Mouse (Mus musculus): ENCODE data around the gene Gm28053. TPM values are rescaled to one million over a fixed set of nuclear protein-coding genes. Genes with fewer than 3 reads are reported as not detected.

Gm28053 gene
- total and polyA plus RNA-seq, 2 experiments = not detected

DNA sequence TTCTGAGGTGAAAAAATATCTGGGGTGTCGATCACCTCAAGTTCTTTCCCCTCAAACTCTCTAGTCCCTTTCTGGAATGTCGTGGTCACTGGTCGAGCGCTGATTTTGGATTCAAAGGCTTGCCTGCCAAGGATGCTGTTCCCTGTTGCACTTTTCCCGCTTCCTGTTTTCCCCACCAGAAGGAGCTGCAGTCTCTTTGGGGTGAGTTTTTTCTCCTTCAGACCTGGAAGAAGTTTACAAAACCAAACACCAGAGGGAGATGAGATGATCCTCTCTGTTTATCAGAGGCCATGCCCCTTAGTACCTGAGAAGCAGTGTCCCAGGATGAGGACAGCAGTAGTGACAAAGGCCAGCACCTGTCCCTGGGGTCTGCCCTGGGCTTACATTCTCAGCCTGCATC, 15.8 kb upstream of the Gm28053 start:
- 82% methylated on average over 5 of the region's 5 CpGs for WGBS
- DNase-seq (ENCODE audit: extremely low read depth, low read depth, low spot score) = no peak

DNA sequence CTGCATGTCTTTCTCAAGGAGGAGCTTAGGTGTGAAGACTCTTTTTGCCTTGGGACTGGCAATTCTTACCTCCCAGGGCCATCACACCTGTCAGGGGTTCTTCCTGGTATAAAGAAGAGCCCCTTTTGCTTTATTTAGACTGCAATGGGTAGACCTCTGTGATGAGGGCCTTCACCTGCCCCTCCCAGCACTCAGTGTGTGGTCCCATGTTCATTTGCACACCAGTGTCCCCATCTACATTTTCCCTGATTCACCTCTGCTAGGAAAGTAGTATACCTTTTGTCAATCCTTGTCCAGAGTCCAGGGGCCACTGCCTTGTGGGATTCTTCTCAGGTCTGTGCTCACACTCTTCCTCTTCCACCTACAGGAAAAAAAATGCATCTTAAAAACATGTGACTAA, 14.3 kb upstream of the Gm28053 start:
- Histone ChIP-seq H3K4me1 (ENCODE audit: control insufficient read depth, insufficient read depth, low read length) (peaks cover 4% of the 10 kb centered on the region; the same call in 1 of the 2 replicates), H3K36me3 (ENCODE audit: control insufficient read depth, insufficient read depth, low read length) (peaks cover 4% of the 10 kb centered on the region; the same call in 1 of the 2 replicates), H3K27ac (replicated peaks; ENCODE audit: insufficient read depth, low read depth, low read length) (peak overlapping the region; percentile 40; the same call in 1 of the 2 replicates), H3K4me3 (ENCODE audit: insufficient read depth, low read depth, low read length) (no peak overlapping the region), H3K9ac (ENCODE audit: low read depth, low read length) (no peak overlapping the region), H3K79me2 (ENCODE audit: control insufficient read depth, insufficient read depth, low read length) (no peaks in the 10 kb centered on the region), H3K27me3 (ENCODE audit: control insufficient read depth, insufficient read depth, low read length) (no peaks in the 10 kb centered on the region)
- no peak for DNase-seq (ENCODE audit: extremely low read depth, low read depth, low spot score)
- TF ChIP-seq CTCF (IDR thresholded peaks at IDR 0.05; ENCODE audit: low read depth, low read length) (no peak), POLR2A (IDR thresholded peaks at IDR 0.05; ENCODE audit: extremely low read depth, insufficient read depth, low read length) (no peak)

More for the DNA sequence above, 15.8 kb upstream of the Gm28053 start:
- TF ChIP-seq CTCF (IDR thresholded peaks at IDR 0.05; ENCODE audit: low read depth, low read length) (0 out of 2 replicates have a peak, but pooled peaks have one; percentile 2), POLR2A (IDR thresholded peaks at IDR 0.05; ENCODE audit: extremely low read depth, insufficient read depth, low read length) (no peak)
- Histone ChIP-seq H3K36me3 (ENCODE audit: control insufficient read depth, insufficient read depth, low read length) (peaks cover 4% of the 10 kb centered on the region; the same call in 1 of the 2 replicates), H3K79me2 (ENCODE audit: control insufficient read depth, insufficient read depth, low read length) (no peaks in the 10 kb centered on the region), H3K4me1 (ENCODE audit: control insufficient read depth, insufficient read depth, low read length) (peaks cover 4% of the 10 kb centered on the region; the same call in 1 of the 2 replicates), H3K4me3 (ENCODE audit: insufficient read depth, low read depth, low read length) (no peak overlapping the region), H3K27ac (replicated peaks; ENCODE audit: insufficient read depth, low read depth, low read length) (peak overlapping the region; percentile 59), H3K27me3 (ENCODE audit: control insufficient read depth, insufficient read depth, low read length) (no peaks in the 10 kb centered on the region), H3K9ac (ENCODE audit: low read depth, low read length) (no peak overlapping the region)

DNA sequence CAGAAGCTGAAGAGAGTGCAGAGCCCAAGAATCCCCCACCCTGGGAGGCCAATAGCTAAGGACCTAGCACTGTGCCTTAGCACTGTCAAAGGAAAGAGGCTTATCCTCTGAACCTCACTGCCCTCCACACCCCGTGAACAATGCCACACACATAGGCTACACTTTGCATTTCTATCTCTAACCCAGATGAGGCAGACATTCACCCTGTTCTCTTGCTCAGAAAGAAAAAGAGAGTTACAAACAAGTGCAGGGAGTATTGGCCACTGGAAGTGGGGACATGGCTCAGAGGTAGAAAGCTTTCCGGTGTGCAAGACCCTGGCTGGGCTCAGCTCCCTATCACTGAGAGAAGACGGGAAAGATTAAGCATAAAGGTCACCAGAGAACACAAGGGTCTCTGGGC, 12.3 kb upstream of the Gm28053 start:
- Histone ChIP-seq H3K79me2 (ENCODE audit: control insufficient read depth, insufficient read depth, low read length) (no peaks in the 10 kb centered on the region), H3K4me3 (ENCODE audit: insufficient read depth, low read depth, low read length) (peak overlapping the region; percentile 42), H3K27me3 (ENCODE audit: control insufficient read depth, insufficient read depth, low read length) (no peaks in the 10 kb centered on the region), H3K4me1 (ENCODE audit: control insufficient read depth, insufficient read depth, low read length) (peaks cover 4% of the 10 kb centered on the region; the same call in 1 of the 2 replicates), H3K36me3 (ENCODE audit: control insufficient read depth, insufficient read depth, low read length) (peaks cover 4% of the 10 kb centered on the region; the same call in 1 of the 2 replicates), H3K27ac (replicated peaks; ENCODE audit: insufficient read depth, low read depth, low read length) (peak overlapping the region; percentile 75), H3K9ac (ENCODE audit: low read depth, low read length) (peak overlapping the region; percentile 14)
- no peak for TF ChIP-seq CTCF (IDR thresholded peaks at IDR 0.05; ENCODE audit: low read depth, low read length)
- no peak for TF ChIP-seq POLR2A (IDR thresholded peaks at IDR 0.05; ENCODE audit: extremely low read depth, insufficient read depth, low read length)
- no peak for DNase-seq (ENCODE audit: extremely low read depth, low read depth, low spot score)
- 80% methylated on average over 3 of the region's 3 CpGs for WGBS

DNA sequence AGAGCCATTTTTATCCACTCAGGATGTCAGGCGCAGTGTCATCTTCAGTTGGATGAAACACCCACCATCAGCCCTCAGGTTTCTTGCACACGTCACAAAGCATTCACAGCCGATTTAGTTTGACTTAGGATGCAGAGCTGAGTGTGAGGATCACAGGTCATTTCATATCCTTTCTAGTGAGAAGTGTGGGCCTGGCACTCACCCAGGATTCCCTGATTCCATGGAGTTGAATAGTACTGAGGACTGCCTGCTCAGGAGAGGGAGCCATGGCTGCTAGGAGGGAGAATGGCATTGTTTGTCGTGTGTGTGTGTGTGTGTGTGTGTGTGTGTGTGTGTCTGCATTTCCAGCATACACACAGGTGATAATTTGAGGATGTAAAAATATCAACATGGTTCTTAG, 1.9 kb downstream of the Gm28053 start:
- WGBS = 78% methylated on average over 4 of the region's 4 CpGs
- Histone ChIP-seq H3K4me3 (ENCODE audit: insufficient read depth, low read depth, low read length) (no peak overlapping the region), H3K4me1 (ENCODE audit: control insufficient read depth, insufficient read depth, low read length) (no peaks in the 10 kb centered on the region), H3K27me3 (ENCODE audit: control insufficient read depth, insufficient read depth, low read length) (no peaks in the 10 kb centered on the region), H3K79me2 (ENCODE audit: control insufficient read depth, insufficient read depth, low read length) (no peaks in the 10 kb centered on the region), H3K27ac (replicated peaks; ENCODE audit: insufficient read depth, low read depth, low read length) (no peak overlapping the region), H3K9ac (ENCODE audit: low read depth, low read length) (no peak overlapping the region), H3K36me3 (ENCODE audit: control insufficient read depth, insufficient read depth, low read length) (no peaks in the 10 kb centered on the region)
- DNase-seq (ENCODE audit: extremely low read depth, low read depth, low spot score) = no peak
- TF ChIP-seq CTCF (IDR thresholded peaks at IDR 0.05; ENCODE audit: low read depth, low read length) (no peak), POLR2A (IDR thresholded peaks at IDR 0.05; ENCODE audit: extremely low read depth, insufficient read depth, low read length) (no peak)

DNA sequence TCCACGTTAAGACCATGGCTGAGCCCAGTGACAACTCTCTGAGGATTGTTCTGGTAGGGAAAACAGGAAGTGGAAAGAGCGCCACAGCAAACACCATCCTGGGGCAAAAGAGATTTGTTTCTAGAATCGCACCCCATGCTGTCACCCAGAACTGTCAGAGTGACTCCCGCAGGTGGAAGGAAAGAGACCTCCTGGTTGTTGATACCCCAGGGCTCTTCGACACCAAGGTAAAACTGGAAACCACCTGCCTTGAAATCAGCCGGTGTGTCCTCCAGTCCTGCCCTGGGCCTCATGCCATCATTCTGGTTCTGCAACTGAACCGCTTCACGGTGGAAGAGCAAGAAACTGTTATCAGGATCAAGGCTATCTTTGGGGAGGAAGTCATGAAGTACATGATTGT, 5.1 kb downstream of the Gm28053 start:
- TF ChIP-seq CTCF (IDR thresholded peaks at IDR 0.05; ENCODE audit: low read depth, low read length) (no peak), POLR2A (IDR thresholded peaks at IDR 0.05; ENCODE audit: extremely low read depth, insufficient read depth, low read length) (no peak)
- no peak overlapping the region for H3K9ac ChIP-seq (ENCODE audit: low read depth, low read length)
- no peaks in the 10 kb centered on the region for H3K79me2 ChIP-seq (ENCODE audit: control insufficient read depth, insufficient read depth, low read length)
- no peaks in the 10 kb centered on the region for H3K4me1 ChIP-seq (ENCODE audit: control insufficient read depth, insufficient read depth, low read length)
- DNase-seq (ENCODE audit: extremely low read depth, low read depth, low spot score) = no peak
- no peak overlapping the region for H3K4me3 ChIP-seq (ENCODE audit: insufficient read depth, low read depth, low read length)
- 85% methylated on average over 8 of the region's 8 CpGs for WGBS
- no peaks in the 10 kb centered on the region for H3K27me3 ChIP-seq (ENCODE audit: control insufficient read depth, insufficient read depth, low read length)
- no peak overlapping the region for H3K27ac ChIP-seq (replicated peaks; ENCODE audit: insufficient read depth, low read depth, low read length)
- H3K36me3 ChIP-seq (ENCODE audit: control insufficient read depth, insufficient read depth, low read length) = no peaks in the 10 kb centered on the region

DNA sequence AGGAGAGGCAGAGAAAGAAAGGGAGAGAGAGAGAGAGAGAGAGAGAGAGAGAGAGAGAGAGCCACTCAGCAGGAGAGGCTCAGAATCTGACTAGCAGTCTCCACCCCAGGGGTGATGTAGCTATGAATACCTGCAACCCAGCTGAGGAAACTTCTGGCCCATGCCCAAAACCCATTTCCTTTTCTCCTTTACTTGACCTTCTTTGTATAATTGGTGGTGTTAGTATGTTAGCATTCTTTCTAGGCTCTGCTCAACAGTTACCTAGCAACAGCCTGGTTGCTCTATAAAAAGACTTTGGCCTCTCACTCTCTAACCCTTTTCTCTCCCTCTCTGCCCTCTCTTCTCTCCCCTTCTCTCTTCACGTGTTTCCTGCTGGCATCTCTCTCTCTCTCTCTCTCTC, 7.1 kb downstream of the Gm28053 start:
- H3K9ac ChIP-seq (ENCODE audit: low read depth, low read length) = no peak overlapping the region
- H3K79me2 ChIP-seq (ENCODE audit: control insufficient read depth, insufficient read depth, low read length) = no peaks in the 10 kb centered on the region
- H3K27me3 ChIP-seq (ENCODE audit: control insufficient read depth, insufficient read depth, low read length) = no peaks in the 10 kb centered on the region
- no peaks in the 10 kb centered on the region for H3K4me1 ChIP-seq (ENCODE audit: control insufficient read depth, insufficient read depth, low read length)
- H3K4me3 ChIP-seq (ENCODE audit: insufficient read depth, low read depth, low read length) = no peak overlapping the region
- H3K27ac ChIP-seq (replicated peaks; ENCODE audit: insufficient read depth, low read depth, low read length) = no peak overlapping the region
- WGBS = 11% methylated on average over 1 of the region's 1 CpGs
- H3K36me3 ChIP-seq (ENCODE audit: control insufficient read depth, insufficient read depth, low read length) = no peaks in the 10 kb centered on the region
- no peak for DNase-seq (ENCODE audit: extremely low read depth, low read depth, low spot score)
- no peak for TF ChIP-seq CTCF (IDR thresholded peaks at IDR 0.05; ENCODE audit: low read depth, low read length)
- no peak for TF ChIP-seq POLR2A (IDR thresholded peaks at IDR 0.05; ENCODE audit: extremely low read depth, insufficient read depth, low read length)
